Mouse (Mus musculus) heart, embryonic 11.5 days (tissue): ENCODE data around the gene Glt8d1. TPM values are rescaled to one million over a fixed set of nuclear protein-coding genes. Genes with fewer than 3 reads are reported as not detected.
A peak's percentile ranks its signal among the peaks of the same experiment; 100 is the strongest.

Experiments used
- ATAC-seq: fragments of 200-750 bp; cut with Nextera tagmentation; replicated peaks from 2 replicates; pipeline ENCODE4 v1.8.0; 2017; ENCODE audit warnings: moderate library complexity; ENCODE audit not compliant: insufficient number of reproducible peaks, low FRiP score, low TSS enrichment
- H3K27ac ChIP-seq: fragments of 300-500 bp; sonication (generic); 2 replicates; pipeline ENCODE4 v1.5.1; 2014; ENCODE audit warnings: mild to moderate bottlenecking, low read depth, low read length
- H3K27me3 ChIP-seq: fragments of 300-500 bp; sonication (generic); 2 replicates; pipeline ENCODE4 v1.6.1; 2014; ENCODE audit warnings: mild to moderate bottlenecking, low read length, mixed read lengths; ENCODE audit not compliant: control insufficient read depth, insufficient read depth
- H3K36me3 ChIP-seq: fragments of 300-500 bp; sonication (generic); 2 replicates; pipeline ENCODE4 v1.6.1; 2014; ENCODE audit warnings: mild to moderate bottlenecking, low read length, moderate library complexity, mixed read lengths; ENCODE audit not compliant: control insufficient read depth, insufficient read depth
- H3K4me1 ChIP-seq: fragments of 300-500 bp; sonication (generic); 2 replicates; pipeline ENCODE4 v1.6.1; 2014; ENCODE audit warnings: low read length; ENCODE audit not compliant: control insufficient read depth, insufficient read depth
- H3K4me2 ChIP-seq: fragments of 300-500 bp; sonication (generic); 2 replicates; pipeline ENCODE4 v1.6.1; 2014; ENCODE audit warnings: mild to moderate bottlenecking, moderate library complexity
- H3K4me3 ChIP-seq: fragments of 300-500 bp; sonication (generic); 2 replicates; pipeline ENCODE4 v1.5.1; 2014; ENCODE audit warnings: low read depth, low read length
- H3K9ac ChIP-seq: fragments of 300-500 bp; sonication (generic); 2 replicates; pipeline ENCODE4 v1.6.1; 2014; ENCODE audit warnings: mild to moderate bottlenecking, low read depth, low read length, moderate library complexity
- H3K9me3 ChIP-seq: fragments of 300-500 bp; sonication (generic); replicated peaks from 2 replicates; pipeline ENCODE4 v1.6.1; 2016; ENCODE audit warnings: low read length; ENCODE audit not compliant: control insufficient read depth
- WGBS: fragments of 180-500 bp; shearing (Covaris S2); extraction: QIAGEN DNeasy Blood & Tissue Kit; methylation state at CpG from one replicate; pipeline ENCODE4 v1.1.7; 2014; ENCODE audit not compliant: insufficient replicate concordance; 5-methylcytosine and 5-hydroxymethylcytosine counted together
- polyA plus RNA-seq: library from polyadenylated mRNA; unstranded; fragments of >200 nt; fragmentation: Nextera tagmentation; extraction: Ambion mirVana; gene quantifications from 2 replicates; pipeline ENCODE4 v1.2.1, GENCODE M21; 2014

Glt8d1 gene
- polyA plus RNA-seq, result 49.4 and 55.1 TPM in 2 replicates

- under 1% methylated on average over 84 of the region's 84 CpGs for WGBS
- peaks cover 11% of the 10 kb centered on the region for H3K4me1 ChIP-seq
- no peaks in the 10 kb centered on the region for H3K9me3 ChIP-seq
- peak within 1 kb of the TSS; percentile 97 for H3K4me3 ChIP-seq
- no peaks in the 10 kb centered on the region for H3K27me3 ChIP-seq
- H3K4me2 ChIP-seq, result peak within 1 kb of the TSS; percentile 85
- H3K36me3 ChIP-seq, result 0 out of 2 replicates have a peak, but pooled peaks cover 2% of the 10 kb centered on the region
- ATAC-seq, result peak; percentile 83
- peak within 1 kb of the TSS; percentile 72 for H3K9ac ChIP-seq
- peak within 1 kb of the TSS; percentile 90 for H3K27ac ChIP-seq
Observed at GRCm38 (mm10) chr14:31001307-31002205, at the start of gene Glt8d1, which contains the start of gene Spcs1. Gene Glt8d1 (plus strand): TSS chr14:31001400. Gene Spcs1 (minus strand): TSS chr14:31001672.

- no peak overlapping the region for H3K4me2 ChIP-seq
- H3K27me3 ChIP-seq, result no peaks in the 10 kb centered on the region
- ATAC-seq, result no peak
- 69% methylated on average over 2 of the region's 2 CpGs for WGBS
- H3K27ac ChIP-seq, result no peak overlapping the region
- no peaks in the 10 kb centered on the region for H3K9me3 ChIP-seq
- no peaks in the 10 kb centered on the region for H3K36me3 ChIP-seq
- no peak overlapping the region for H3K9ac ChIP-seq
- no peak overlapping the region for H3K4me3 ChIP-seq
- H3K4me1 ChIP-seq, result no peaks in the 10 kb centered on the region
Observed at GRCm38 (mm10) chr14:30958517-30958916, 42.7 kb upstream of the Glt8d1 start.

- no peaks in the 10 kb centered on the region for H3K4me1 ChIP-seq
- ATAC-seq, result no peak
- H3K9me3 ChIP-seq, result no peaks in the 10 kb centered on the region
- no peak overlapping the region for H3K9ac ChIP-seq
- H3K4me2 ChIP-seq, result no peak overlapping the region
- H3K27ac ChIP-seq, result no peak overlapping the region
- no peaks in the 10 kb centered on the region for H3K36me3 ChIP-seq
- WGBS, result 81% methylated on average over 4 of the region's 4 CpGs
- no peaks in the 10 kb centered on the region for H3K27me3 ChIP-seq
- no peak overlapping the region for H3K4me3 ChIP-seq
Observed at GRCm38 (mm10) chr14:30959031-30959430, 42.2 kb upstream of the Glt8d1 start.

GRCm38 (mm10) chr14:30960366-30960765 is 40.8 kb upstream of the Glt8d1 start:
- H3K36me3 ChIP-seq, result no peaks in the 10 kb centered on the region
- no peaks in the 10 kb centered on the region for H3K27me3 ChIP-seq
- H3K4me1 ChIP-seq, result no peaks in the 10 kb centered on the region
- no peaks in the 10 kb centered on the region for H3K9me3 ChIP-seq
- no peak overlapping the region for H3K4me3 ChIP-seq
- ATAC-seq, result no peak
- 85% methylated on average over 1 of the region's 1 CpGs for WGBS
- no peak overlapping the region for H3K27ac ChIP-seq
- H3K4me2 ChIP-seq, result no peak overlapping the region
- no peak overlapping the region for H3K9ac ChIP-seq

GRCm38 (mm10) chr14:30974204-30974603 is 27.0 kb upstream of the Glt8d1 start:
- Histone ChIP-seq H3K4me1 (no peaks in the 10 kb centered on the region), H3K36me3 (no peaks in the 10 kb centered on the region), H3K4me2 (no peak overlapping the region), H3K9me3 (no peaks in the 10 kb centered on the region), H3K4me3 (no peak overlapping the region), H3K27me3 (no peaks in the 10 kb centered on the region), H3K27ac (no peak overlapping the region), H3K9ac (no peak overlapping the region)
- ATAC-seq, result no peak
- WGBS, result 69% methylated on average over 6 of the region's 6 CpGs

GRCm38 (mm10) chr14:30976222-30976621 is 25.0 kb upstream of the Glt8d1 start:
- WGBS, result 77% methylated on average over 3 of the region's 3 CpGs
- no peak overlapping the region for H3K27ac ChIP-seq

GRCm38 (mm10) chr14:30996417-30996816 is 4.8 kb upstream of the Glt8d1 start:
- H3K4me2 ChIP-seq, result no peak overlapping the region
- no peak overlapping the region for H3K4me3 ChIP-seq
- no peak for ATAC-seq
- no peak overlapping the region for H3K27ac ChIP-seq
- 0 out of 2 replicates have a peak, but pooled peaks cover 2% of the 10 kb centered on the region for H3K36me3 ChIP-seq
- no peaks in the 10 kb centered on the region for H3K27me3 ChIP-seq
- H3K9me3 ChIP-seq, result no peaks in the 10 kb centered on the region
- 0 out of 2 replicates have a peak overlapping the region, but pooled peaks have one; percentile 16 for H3K9ac ChIP-seq
- H3K4me1 ChIP-seq, result 0 out of 2 replicates have a peak, but pooled peaks cover 6% of the 10 kb centered on the region

More at GRCm38 (mm10) chr14:30976222-30976621, 25.0 kb upstream of the Glt8d1 start:
- Histone ChIP-seq H3K36me3 (0 out of 2 replicates have a peak, but pooled peaks cover 2% of the 10 kb centered on the region), H3K9ac (no peak overlapping the region), H3K4me2 (no peak overlapping the region), H3K27me3 (no peaks in the 10 kb centered on the region), H3K4me1 (no peaks in the 10 kb centered on the region), H3K4me3 (no peak overlapping the region), H3K9me3 (no peaks in the 10 kb centered on the region)
- ATAC-seq, result no peak

GRCm38 (mm10) chr14:31000356-31000755 is 844 bp upstream of the Glt8d1 start:
- Histone ChIP-seq H3K27me3 (no peaks in the 10 kb centered on the region), H3K4me3 (peak overlapping the region; percentile 97), H3K4me1 (peaks cover 11% of the 10 kb centered on the region), H3K27ac (no peak overlapping the region), H3K4me2 (peak overlapping the region; percentile 85), H3K9me3 (no peaks in the 10 kb centered on the region), H3K9ac (peak overlapping the region; percentile 72), H3K36me3 (0 out of 2 replicates have a peak, but pooled peaks cover 2% of the 10 kb centered on the region)
- WGBS, result 57% methylated on average over 10 of the region's 10 CpGs
- no peak for ATAC-seq
